Mouse (Mus musculus): ENCODE results near the gene Calm2. TPM values are rescaled to one million over a fixed set of nuclear protein-coding genes. Genes with fewer than 3 reads are reported as not detected.

Gene Calm2
- total and polyA plus RNA-seq, 3 experiments = 126 to 321 (median 208) TPM

- peaks cover 0 to 3% of the 10 kb centered on the region in 2 experiments; a peak in 2 of 4 replicates for H3K36me3 ChIP-seq (ENCODE audit: control insufficient read depth in 1 of 2, insufficient read depth in 2 of 2, low read length in 2 of 2)
- H3K9me3 ChIP-seq (replicated peaks; ENCODE audit: insufficient read depth, low read length) = no peaks in the 10 kb centered on the region
- H3K79me2 ChIP-seq (ENCODE audit: control insufficient read depth, insufficient read depth, low read length, poor library complexity) = no peaks in the 10 kb centered on the region
- peak overlapping the region; percentile 64 to 76 for H3K4me3 ChIP-seq (ENCODE audit: control insufficient read depth in 1 of 2, insufficient read depth in 1 of 2, low read depth in 2 of 2, low read length in 2 of 2)
- peaks cover 2 to 16% of the 10 kb centered on the region in 2 experiments for H3K4me1 ChIP-seq (ENCODE audit: control insufficient read depth in 1 of 2, insufficient read depth in 2 of 2, low read length in 2 of 2)
- H3K27ac ChIP-seq (ENCODE audit: control insufficient read depth, low read depth, low read length) = peak overlapping the region; percentile 82
- no peak for TF ChIP-seq RCOR1 (IDR thresholded peaks at IDR 0.05; ENCODE audit: low read depth, low read length)
- TF ChIP-seq SIN3A (IDR thresholded peaks at IDR 0.05; ENCODE audit: low read length) = peak; percentile 37; the same call in 1 of the 2 replicates
- 0 out of 2 replicates have a peak, but pooled peaks have one; percentile 21 for TF ChIP-seq ETS1 (IDR thresholded peaks at IDR 0.05; ENCODE audit: low read depth, low read length)
- 0 out of 2 replicates have a peak, but pooled peaks have one; percentile 13 for TF ChIP-seq MXI1 (IDR thresholded peaks at IDR 0.05; ENCODE audit: low read depth, low read length)
- TF ChIP-seq CHD1 (IDR thresholded peaks at IDR 0.05; ENCODE audit: low read depth, low read length) = 0 out of 2 replicates have a peak, but pooled peaks have one; percentile 67
- no peak for TF ChIP-seq RAD21 (IDR thresholded peaks at IDR 0.05; ENCODE audit: low read depth, low read length)
- no peak for TF ChIP-seq ZKSCAN1 (IDR thresholded peaks at IDR 0.05; ENCODE audit: low read depth, low read length)
- peak; percentile 41 for TF ChIP-seq MAZ (IDR thresholded peaks at IDR 0.05; ENCODE audit: low read depth, low read length)
- no peak for TF ChIP-seq BHLHE40 (IDR thresholded peaks at IDR 0.05; ENCODE audit: borderline replicate concordance, low read depth, low read length)
- no peak for TF ChIP-seq ZNF384 (IDR thresholded peaks at IDR 0.05; ENCODE audit: low read depth, low read length)
- TF ChIP-seq MEF2A (IDR thresholded peaks at IDR 0.05; ENCODE audit: extremely low read depth, insufficient replicate concordance, low read depth, low read length, poor library complexity, severe bottlenecking) = no peak
- 0 out of 2 replicates have a peak, but pooled peaks have one; percentile 19 for TF ChIP-seq HCFC1 (IDR thresholded peaks at IDR 0.05; ENCODE audit: low read depth, low read length)
- no peaks in the 10 kb centered on the region for H3K27me3 ChIP-seq (ENCODE audit: control insufficient read depth in 1 of 2, insufficient read depth in 2 of 2, low read length in 2 of 2)
- peak overlapping the region; percentile 64 for H3K9ac ChIP-seq (ENCODE audit: control insufficient read depth, low read depth, low read length, poor library complexity, severe bottlenecking)
- peak; percentile 59 for DNase-seq (ENCODE audit: low read depth, low spot score)
These were observed 23.5 kb upstream of the Calm2 start for GRCm38 (mm10) chr17:87470282-87470681.

- peak overlapping the region; percentile 49 to 76 for H3K4me3 ChIP-seq (ENCODE audit: control insufficient read depth in 1 of 2, insufficient read depth in 1 of 2, low read depth in 2 of 2, low read length in 2 of 2)
- no peaks in the 10 kb centered on the region for H3K79me2 ChIP-seq (ENCODE audit: control insufficient read depth, insufficient read depth, low read length, poor library complexity)
- peak; percentile 58 for DNase-seq (ENCODE audit: low read depth, low spot score)
- H3K4me1 ChIP-seq (ENCODE audit: control insufficient read depth in 1 of 2, insufficient read depth in 2 of 2, low read length in 2 of 2) = peaks cover 2 to 16% of the 10 kb centered on the region in 2 experiments
- 0 out of 4 replicates have a peak, but pooled peaks cover 0 to 2% of the 10 kb centered on the region in 2 experiments for H3K27me3 ChIP-seq (ENCODE audit: control insufficient read depth in 1 of 2, insufficient read depth in 2 of 2, low read length in 2 of 2)
- peaks cover 0 to 3% of the 10 kb centered on the region in 2 experiments; a peak in 2 of 4 replicates for H3K36me3 ChIP-seq (ENCODE audit: control insufficient read depth in 1 of 2, insufficient read depth in 2 of 2, low read length in 2 of 2)
- no peaks in the 10 kb centered on the region for H3K9me3 ChIP-seq (replicated peaks; ENCODE audit: insufficient read depth, low read length)
- H3K9ac ChIP-seq (ENCODE audit: control insufficient read depth, low read depth, low read length, poor library complexity, severe bottlenecking) = peak overlapping the region; percentile 36
- H3K27ac ChIP-seq (ENCODE audit: control insufficient read depth, low read depth, low read length) = peak overlapping the region; percentile 54
- no peak for TF ChIP-seq POLR2AphosphoS5 (IDR thresholded peaks at IDR 0.05; ENCODE audit: borderline replicate concordance, low read depth, low read length)
- TF ChIP-seq TBP (IDR thresholded peaks at IDR 0.05; ENCODE audit: low read depth, low read length) = no peak
- no peak for TF ChIP-seq ZC3H11A (IDR thresholded peaks at IDR 0.05; ENCODE audit: low read depth, low read length)
- no peak for TF ChIP-seq NRF1 (IDR thresholded peaks at IDR 0.05; ENCODE audit: insufficient read depth, low read depth, low read length, poor library complexity, severe bottlenecking)
- no peak for TF ChIP-seq ETS1 (IDR thresholded peaks at IDR 0.05; ENCODE audit: low read depth, low read length)
- TF ChIP-seq ZNF384 (IDR thresholded peaks at IDR 0.05; ENCODE audit: low read depth, low read length) = no peak
- TF ChIP-seq USF1 (IDR thresholded peaks at IDR 0.05; ENCODE audit: low read depth, low read length) = no peak
- no peak for TF ChIP-seq ELF1 (IDR thresholded peaks at IDR 0.05; ENCODE audit: low read depth, low read length)
- TF ChIP-seq USF2 (IDR thresholded peaks at IDR 0.05; ENCODE audit: borderline replicate concordance in 1 of 2, insufficient read depth in 1 of 2, low read depth in 1 of 2, low read length in 2 of 2) = no peak
- TF ChIP-seq BHLHE40 (IDR thresholded peaks at IDR 0.05; ENCODE audit: borderline replicate concordance, low read depth, low read length) = no peak
- TF ChIP-seq MAX (IDR thresholded peaks at IDR 0.05; ENCODE audit: low read length) = no peak
- no peak for TF ChIP-seq MYC (IDR thresholded peaks at IDR 0.05; ENCODE audit: low read depth, low read length)
- TF ChIP-seq KAT2A (conservative IDR thresholded peaks at IDR 0.05; ENCODE audit: low read depth, low read length) = no peak
- no peak for TF ChIP-seq NELFE (IDR thresholded peaks at IDR 0.05; ENCODE audit: low read depth, low read length)
- TF ChIP-seq HCFC1 (IDR thresholded peaks at IDR 0.05; ENCODE audit: low read depth, low read length) = peak; percentile 21; the same call in 1 of the 2 replicates
- TF ChIP-seq SMC3 (IDR thresholded peaks at IDR 0.05; ENCODE audit: low read depth, low read length) = no peak
- no peak for TF ChIP-seq MYB (IDR thresholded peaks at IDR 0.05; ENCODE audit: low read depth, low read length)
- no peak for TF ChIP-seq E2F4 (IDR thresholded peaks at IDR 0.05; ENCODE audit: borderline replicate concordance, low read depth, low read length)
- TF ChIP-seq POLR2AphosphoS2 (IDR thresholded peaks at IDR 0.05; ENCODE audit: low read length) = no peak
- 0 out of 2 replicates have a peak, but pooled peaks have one; percentile 27 for TF ChIP-seq RCOR1 (IDR thresholded peaks at IDR 0.05; ENCODE audit: low read depth, low read length)
- no peak for TF ChIP-seq CTCF (IDR thresholded peaks at IDR 0.05 in 2 of 3, conservative IDR thresholded peaks at IDR 0.05 in 1 of 3; ENCODE audit: control insufficient read depth in 1 of 3, insufficient read depth in 1 of 3, low read depth in 2 of 3, low read length in 3 of 3, poor library complexity in 1 of 3, severe bottlenecking in 1 of 3)
- no peak; the same call in 1 of the 2 replicates for TF ChIP-seq MXI1 (IDR thresholded peaks at IDR 0.05; ENCODE audit: low read depth, low read length)
- no peak for TF ChIP-seq ZKSCAN1 (IDR thresholded peaks at IDR 0.05; ENCODE audit: low read depth, low read length)
- TF ChIP-seq UBTF (IDR thresholded peaks at IDR 0.05; ENCODE audit: borderline replicate concordance, insufficient read depth, low read depth, low read length) = no peak
These were observed 22.7 kb upstream of the Calm2 start for GRCm38 (mm10) chr17:87469428-87469827.

Data from MEL (cell line).